Mouse (Mus musculus): ENCODE measurements at regions not wholly inside any gene's neighbourhood (a gene's known extent, or its start where the extent isn't known, plus 50 kb on each side); places are given as distances from the start of the nearest gene placed in this dataset.

DNA sequence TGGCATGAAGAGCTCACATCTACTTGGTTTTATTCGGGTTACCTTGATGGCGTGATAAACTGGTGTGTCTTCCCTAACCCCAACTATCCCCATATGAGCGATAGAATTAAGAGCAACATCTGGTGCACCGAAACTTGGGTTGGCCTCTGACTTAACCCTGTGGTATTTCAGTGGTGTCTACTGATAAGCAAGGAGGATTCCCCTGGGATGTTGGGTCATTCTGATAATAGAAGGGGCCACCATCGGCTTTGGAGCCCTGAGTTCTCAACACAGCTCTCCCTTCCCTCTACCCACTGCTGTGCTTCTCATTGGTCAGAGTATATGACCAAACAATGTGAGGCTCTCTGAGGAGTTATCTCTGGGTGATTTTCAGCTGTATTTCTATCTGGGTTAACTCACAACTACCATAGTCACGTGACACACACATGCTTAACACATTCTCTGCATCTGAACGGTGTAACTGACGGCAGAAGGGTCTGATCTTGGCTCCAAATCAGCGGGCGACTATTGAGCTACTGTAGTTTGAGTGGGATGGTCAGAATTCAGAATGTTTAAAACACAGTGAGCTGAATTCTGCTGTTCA is 212.8 kb upstream of the Prox1 start:
- no peak for TF ChIP-seq CTCF (IDR thresholded peaks at IDR 0.05; ENCODE audit: low read depth, low read length)
- no peak for TF ChIP-seq POLR2A (IDR thresholded peaks at IDR 0.05; ENCODE audit: insufficient read depth, low read length)

Data from ES-Bruce4 (cell line).